Mouse (Mus musculus) neural tube, embryonic 13.5 days (tissue): ENCODE measurements around the gene Fpgs. TPM values are rescaled to one million over a fixed set of nuclear protein-coding genes. Genes with fewer than 3 reads are reported as not detected.

ENCODE experiments used
- ATAC-seq: fragments of 200-750 bp; cut with Nextera tagmentation; 2 replicates; pipeline ENCODE4 v1.8.0; 2017; ENCODE audit warnings: low read depth, mild to moderate bottlenecking, moderate TSS enrichment, moderate library complexity
- H3K27ac ChIP-seq: fragments of 300-500 bp; sonication (generic); replicated peaks from 2 replicates; pipeline ENCODE4 v1.5.1; 2015; ENCODE audit warnings: moderate library complexity, mild to moderate bottlenecking, inconsistent platforms
- H3K27me3 ChIP-seq: fragments of 300-500 bp; sonication (generic); 2 replicates; pipeline ENCODE4 v1.6.1; 2015; ENCODE audit warnings: mild to moderate bottlenecking, inconsistent platforms
- H3K36me3 ChIP-seq: fragments of 300-500 bp; sonication (generic); 2 replicates; pipeline ENCODE4 v1.6.1; 2015; ENCODE audit warnings: mild to moderate bottlenecking, inconsistent platforms
- H3K4me1 ChIP-seq: fragments of 300-500 bp; sonication (generic); replicated peaks from 2 replicates; pipeline ENCODE4 v1.6.1; 2015; ENCODE audit warnings: inconsistent platforms
- H3K4me2 ChIP-seq: fragments of 300-500 bp; sonication (generic); 2 replicates; pipeline ENCODE4 v1.6.1; 2015; ENCODE audit warnings: inconsistent platforms, mild to moderate bottlenecking, moderate library complexity
- H3K4me3 ChIP-seq: fragments of 300-500 bp; sonication (generic); 2 replicates; pipeline ENCODE4 v1.5.1; 2015; ENCODE audit warnings: mild to moderate bottlenecking, inconsistent platforms
- H3K9ac ChIP-seq: fragments of 300-500 bp; sonication (generic); 2 replicates; pipeline ENCODE4 v1.6.1; 2015; ENCODE audit warnings: moderate library complexity, mild to moderate bottlenecking, inconsistent platforms
- H3K9me3 ChIP-seq: fragments of 300-500 bp; sonication (generic); 2 replicates; pipeline ENCODE4 v1.6.1; 2016; ENCODE audit warnings: inconsistent platforms
- WGBS: fragments of 180-500 bp; shearing (Covaris S2); methylation state at CpG from one replicate; pipeline ENCODE4 v1.1.7; 2015; 5-methylcytosine and 5-hydroxymethylcytosine counted together
- polyA plus RNA-seq: library from polyadenylated mRNA; unstranded; fragments of >200 nt; fragmentation: Nextera tagmentation; extraction: Ambion mirVana; gene quantifications from 2 replicates; pipeline ENCODE4 v1.2.1, GENCODE M21; 2015

Fpgs gene
- polyA plus RNA-seq, 1 experiment from 2014 or later: 14.7 TPM

DNA sequence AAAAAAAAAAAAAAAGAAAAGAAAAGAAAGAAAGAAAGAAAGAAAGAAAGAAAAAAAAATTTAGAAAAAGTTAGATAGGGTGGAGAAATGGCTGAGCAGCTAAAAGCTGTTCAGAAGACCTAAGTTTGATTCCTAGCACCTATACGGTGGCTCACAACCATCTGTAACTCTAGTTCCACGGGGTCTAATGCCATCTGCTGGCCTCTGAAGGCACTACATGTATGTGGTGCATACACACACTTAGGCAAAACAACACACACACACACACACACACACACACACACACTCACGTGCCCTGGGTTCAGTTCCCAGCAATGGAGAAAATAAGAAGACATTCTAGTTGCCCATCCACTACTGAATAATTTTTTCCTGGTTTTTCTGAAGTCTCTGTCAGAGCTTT is 27.1 kb downstream of the Fpgs start:
- Histone ChIP-seq H3K4me1 (peaks cover 14% of the 10 kb centered on the region), H3K36me3 (no peaks in the 10 kb centered on the region), H3K4me2 (no peak overlapping the region), H3K27me3 (no peaks in the 10 kb centered on the region), H3K9ac (no peak overlapping the region), H3K4me3 (no peak overlapping the region), H3K9me3 (no peaks in the 10 kb centered on the region), H3K27ac (no peak overlapping the region)
- 88% methylated on average over 3 of the region's 3 CpGs for WGBS
- no peak for ATAC-seq

GRCm38 (mm10) chr2:32673176-32673917 is 30.6 kb downstream of the Fpgs start:
- 86% methylated on average over 16 of the region's 16 CpGs for WGBS
- Histone ChIP-seq H3K4me3 (no peak overlapping the region), H3K4me2 (no peak overlapping the region), H3K9me3 (no peaks in the 10 kb centered on the region), H3K27me3 (no peaks in the 10 kb centered on the region), H3K36me3 (no peaks in the 10 kb centered on the region), H3K4me1 (no peaks in the 10 kb centered on the region), H3K27ac (no peak overlapping the region), H3K9ac (no peak overlapping the region)
- no peak for ATAC-seq

- Histone ChIP-seq H3K27ac (no peak overlapping the region), H3K36me3 (no peaks in the 10 kb centered on the region), H3K27me3 (no peaks in the 10 kb centered on the region), H3K4me3 (no peak overlapping the region), H3K4me2 (no peak overlapping the region), H3K9me3 (no peaks in the 10 kb centered on the region), H3K4me1 (peaks cover 8% of the 10 kb centered on the region; the same call in 1 of the 2 replicates), H3K9ac (no peak overlapping the region)
- 68% methylated on average over 9 of the region's 9 CpGs for WGBS
- ATAC-seq: no peak
These were observed 31.9 kb downstream of the Fpgs start for GRCm38 (mm10) chr2:32671907-32672595.

DNA sequence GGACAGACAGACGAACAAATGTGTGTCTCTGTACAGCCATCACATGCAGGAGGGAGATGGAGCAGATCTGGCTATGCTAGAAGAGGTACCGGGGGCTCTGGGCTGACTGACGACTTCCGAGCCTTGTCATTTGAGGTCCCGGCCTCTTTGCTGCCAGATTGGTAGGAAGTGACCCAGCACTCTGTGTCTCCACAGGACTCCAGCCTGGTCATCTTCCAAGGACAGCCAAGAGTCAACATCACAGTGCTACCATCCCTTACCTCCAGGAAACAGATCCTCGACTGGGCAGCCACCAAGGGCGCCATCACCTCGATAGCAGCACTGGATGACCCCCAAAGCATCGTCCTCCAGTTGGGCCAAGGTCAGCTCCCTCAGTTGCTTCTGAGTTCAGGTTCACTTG is 32.8 kb downstream of the Fpgs start:
- H3K9ac ChIP-seq: no peak overlapping the region
- WGBS: 89% methylated on average over 9 of the region's 9 CpGs
- no peaks in the 10 kb centered on the region for H3K36me3 ChIP-seq
- ATAC-seq: no peak
- no peak overlapping the region for H3K27ac ChIP-seq
- no peaks in the 10 kb centered on the region for H3K27me3 ChIP-seq
- no peak overlapping the region for H3K4me3 ChIP-seq
- H3K4me2 ChIP-seq: no peak overlapping the region
- H3K4me1 ChIP-seq: peaks cover 8% of the 10 kb centered on the region; the same call in 1 of the 2 replicates
- H3K9me3 ChIP-seq: no peaks in the 10 kb centered on the region

- Histone ChIP-seq H3K9me3 (no peaks in the 10 kb centered on the region), H3K9ac (no peak overlapping the region), H3K4me2 (no peak overlapping the region), H3K4me3 (no peak overlapping the region), H3K4me1 (peaks cover 12% of the 10 kb centered on the region), H3K27me3 (no peaks in the 10 kb centered on the region), H3K27ac (no peak overlapping the region), H3K36me3 (no peaks in the 10 kb centered on the region)
- no peak for ATAC-seq
- WGBS: 55% methylated on average over 3 of the region's 3 CpGs
These were observed 34.1 kb downstream of the Fpgs start for GRCm38 (mm10) chr2:32669876-32670275.

GRCm38 (mm10) chr2:32668176-32668575 is 35.8 kb downstream of the Fpgs start:
- H3K9ac ChIP-seq: no peak overlapping the region
- H3K27me3 ChIP-seq: no peaks in the 10 kb centered on the region
- no peak overlapping the region for H3K4me3 ChIP-seq
- H3K36me3 ChIP-seq: no peaks in the 10 kb centered on the region
- H3K4me1 ChIP-seq: peaks cover 12% of the 10 kb centered on the region
- no peak overlapping the region for H3K4me2 ChIP-seq
- ATAC-seq: no peak
- H3K9me3 ChIP-seq: no peaks in the 10 kb centered on the region
- H3K27ac ChIP-seq: no peak overlapping the region
- 77% methylated on average over 7 of the region's 7 CpGs for WGBS

GRCm38 (mm10) chr2:32667775-32668174 is 36.2 kb downstream of the Fpgs start:
- H3K36me3 ChIP-seq: no peaks in the 10 kb centered on the region
- 29% methylated on average over 11 of the region's 11 CpGs for WGBS
- H3K27me3 ChIP-seq: no peaks in the 10 kb centered on the region
- H3K4me2 ChIP-seq: no peak overlapping the region
- H3K9me3 ChIP-seq: no peaks in the 10 kb centered on the region
- no peak for ATAC-seq
- H3K27ac ChIP-seq: no peak overlapping the region
- no peak overlapping the region for H3K9ac ChIP-seq
- H3K4me1 ChIP-seq: peaks cover 12% of the 10 kb centered on the region
- H3K4me3 ChIP-seq: no peak overlapping the region

GRCm38 (mm10) chr2:32665853-32666252 is 38.1 kb downstream of the Fpgs start:
- Histone ChIP-seq H3K4me1 (peaks cover 12% of the 10 kb centered on the region), H3K9ac (no peak overlapping the region), H3K4me2 (no peak overlapping the region), H3K4me3 (no peak overlapping the region), H3K27me3 (no peaks in the 10 kb centered on the region), H3K27ac (no peak overlapping the region), H3K36me3 (no peaks in the 10 kb centered on the region), H3K9me3 (no peaks in the 10 kb centered on the region)
- WGBS: 81% methylated on average over 6 of the region's 6 CpGs
- no peak for ATAC-seq

GRCm38 (mm10) chr2:32665345-32665744 is 38.6 kb downstream of the Fpgs start:
- Histone ChIP-seq H3K4me1 (peaks cover 12% of the 10 kb centered on the region), H3K4me2 (no peak overlapping the region), H3K27ac (no peak overlapping the region), H3K36me3 (no peaks in the 10 kb centered on the region), H3K4me3 (no peak overlapping the region), H3K9me3 (no peaks in the 10 kb centered on the region), H3K27me3 (no peaks in the 10 kb centered on the region), H3K9ac (0 out of 2 replicates have a peak overlapping the region, but pooled peaks have one; percentile 12)
- ATAC-seq: 0 out of 2 replicates have a peak, but pooled peaks have one; percentile 8
- 67% methylated on average over 8 of the region's 8 CpGs for WGBS

GRCm38 (mm10) chr2:32662291-32662690 is 41.7 kb downstream of the Fpgs start:
- Histone ChIP-seq H3K9me3 (no peaks in the 10 kb centered on the region), H3K27me3 (no peaks in the 10 kb centered on the region), H3K36me3 (no peaks in the 10 kb centered on the region), H3K4me1 (peaks cover 4% of the 10 kb centered on the region; the same call in 1 of the 2 replicates), H3K4me3 (no peak overlapping the region), H3K4me2 (no peak overlapping the region), H3K9ac (no peak overlapping the region), H3K27ac (no peak overlapping the region)
- no peak for ATAC-seq
- 56% methylated on average over 5 of the region's 5 CpGs for WGBS

- no peaks in the 10 kb centered on the region for H3K9me3 ChIP-seq
- H3K36me3 ChIP-seq: no peaks in the 10 kb centered on the region
- no peak for ATAC-seq
- no peak overlapping the region for H3K4me3 ChIP-seq
- H3K27ac ChIP-seq: no peak overlapping the region
- WGBS: 71% methylated on average over 7 of the region's 7 CpGs
- peaks cover 4% of the 10 kb centered on the region; the same call in 1 of the 2 replicates for H3K4me1 ChIP-seq
- H3K27me3 ChIP-seq: no peaks in the 10 kb centered on the region
- H3K4me2 ChIP-seq: no peak overlapping the region
- no peak overlapping the region for H3K9ac ChIP-seq
These were observed 42.3 kb downstream of the Fpgs start for GRCm38 (mm10) chr2:32661509-32662107.

GRCm38 (mm10) chr2:32658873-32659272 is 45.1 kb downstream of the Fpgs start:
- ATAC-seq: no peak
- Histone ChIP-seq H3K4me2 (no peak overlapping the region), H3K4me1 (0 out of 2 replicates have a peak, but pooled peaks cover 5% of the 10 kb centered on the region), H3K9ac (no peak overlapping the region), H3K27me3 (no peaks in the 10 kb centered on the region), H3K9me3 (no peaks in the 10 kb centered on the region), H3K4me3 (no peak overlapping the region), H3K27ac (no peak overlapping the region), H3K36me3 (no peaks in the 10 kb centered on the region)
- 86% methylated on average over 2 of the region's 2 CpGs for WGBS
